Mouse (Mus musculus): ENCODE measurements around the gene Ralgapa2.

The Ralgapa2 gene

DNA sequence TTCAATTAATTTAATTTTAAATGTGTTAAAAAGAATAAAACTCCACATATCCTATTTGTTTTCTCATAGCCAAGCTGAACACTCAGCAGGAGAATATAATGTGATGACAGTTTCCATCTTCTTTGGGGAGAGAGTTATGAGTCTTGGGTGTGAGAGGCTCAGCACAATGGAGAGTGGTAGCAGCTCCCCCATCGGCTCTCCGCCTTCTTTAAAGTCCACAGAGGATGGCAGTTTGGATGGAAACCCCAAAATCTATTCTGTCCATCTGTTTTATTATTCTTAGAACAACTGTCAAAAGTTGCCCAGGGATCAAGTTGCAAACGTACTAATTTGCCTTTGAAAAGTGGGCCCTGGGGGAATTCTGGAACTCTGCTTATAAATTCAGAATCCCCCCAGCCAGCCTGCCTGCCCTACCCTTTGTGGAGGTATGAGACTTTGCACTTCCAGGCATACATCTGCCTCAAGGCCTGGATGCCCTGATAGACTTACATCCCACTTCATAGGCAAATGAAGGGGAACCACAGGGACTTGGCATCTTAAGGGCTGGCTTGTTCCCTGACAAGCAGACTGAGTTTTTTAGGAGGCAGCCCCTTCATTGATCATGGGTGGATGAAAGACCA is 212.2 kb downstream of the Ralgapa2 start:
- no peak for DNase-seq

GRCm38 (mm10) chr2:146293538-146293937 is 218.6 kb downstream of the Ralgapa2 start:
- no peak for DNase-seq

GRCm38 (mm10) chr2:146290871-146291637 is 221.1 kb downstream of the Ralgapa2 start:
- DNase-seq = peak; percentile 84

GRCm38 (mm10) chr2:146290366-146290765 is 221.8 kb downstream of the Ralgapa2 start:
- DNase-seq = no peak

DNA sequence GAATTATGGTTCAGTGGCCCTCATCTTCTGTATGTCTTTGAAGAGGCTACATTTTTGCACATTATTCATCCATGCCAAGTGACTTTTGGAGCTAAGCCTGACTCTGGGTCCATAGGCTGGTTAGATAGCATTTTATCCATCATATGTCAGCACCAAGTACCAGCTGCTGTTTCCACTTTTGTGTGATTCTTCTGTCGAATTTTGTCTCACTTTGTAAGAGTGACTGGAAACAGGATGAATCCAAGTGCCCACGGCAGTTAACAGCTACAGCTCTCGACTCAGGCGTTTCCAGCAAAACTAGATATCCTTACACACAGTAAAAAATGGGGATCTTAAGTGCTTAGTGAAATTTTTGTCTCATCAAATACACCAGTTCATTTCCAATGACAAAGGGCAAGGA is 222.8 kb downstream of the Ralgapa2 start:
- no peak for DNase-seq

- DNase-seq = no peak
These were observed 223.8 kb downstream of the Ralgapa2 start for GRCm38 (mm10) chr2:146288326-146288725.

DNA sequence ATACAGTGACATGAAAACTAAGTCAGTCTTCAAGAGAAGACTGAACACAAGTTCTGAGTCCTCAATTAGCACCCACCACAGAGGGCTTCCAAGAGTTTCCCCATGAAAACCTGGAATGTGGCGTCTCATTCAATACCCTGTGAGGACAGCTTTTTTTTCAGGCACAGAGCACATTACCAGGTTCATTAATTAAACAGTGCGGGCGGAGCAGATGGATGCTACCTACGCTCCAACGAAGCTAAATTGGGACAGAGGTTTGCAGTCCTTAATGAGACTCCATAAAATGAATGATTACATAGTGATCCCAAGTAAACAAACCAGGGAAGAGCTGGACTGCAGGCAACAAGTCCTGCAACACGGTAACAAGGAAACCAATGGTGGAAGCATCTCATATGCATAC is 224.6 kb downstream of the Ralgapa2 start:
- DNase-seq = no peak

DNA sequence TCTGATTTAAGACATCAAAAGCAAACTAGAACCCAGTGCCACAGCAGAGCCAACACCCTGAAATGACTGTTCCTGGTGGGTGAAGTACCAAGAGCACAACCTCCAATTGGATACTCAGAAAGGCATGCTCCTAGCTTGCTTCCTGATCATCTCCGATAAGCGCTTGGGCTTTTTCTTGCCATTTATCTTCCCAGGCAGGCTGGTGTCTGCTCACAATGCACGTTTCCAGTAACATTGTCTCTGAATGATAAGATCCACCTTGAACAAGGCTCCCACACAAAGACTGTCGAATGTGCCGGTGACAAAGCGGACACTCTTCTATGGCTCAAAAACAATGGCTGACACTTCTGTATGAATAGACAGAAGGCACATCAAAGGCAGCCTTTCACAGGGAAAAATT is 230.8 kb downstream of the Ralgapa2 start:
- no peak for DNase-seq

- DNase-seq = no peak
These were observed 231.2 kb downstream of the Ralgapa2 start for GRCm38 (mm10) chr2:146280921-146281274.

GRCm38 (mm10) chr2:146280221-146280920 is 231.8 kb downstream of the Ralgapa2 start:
- no peak for DNase-seq

DNA sequence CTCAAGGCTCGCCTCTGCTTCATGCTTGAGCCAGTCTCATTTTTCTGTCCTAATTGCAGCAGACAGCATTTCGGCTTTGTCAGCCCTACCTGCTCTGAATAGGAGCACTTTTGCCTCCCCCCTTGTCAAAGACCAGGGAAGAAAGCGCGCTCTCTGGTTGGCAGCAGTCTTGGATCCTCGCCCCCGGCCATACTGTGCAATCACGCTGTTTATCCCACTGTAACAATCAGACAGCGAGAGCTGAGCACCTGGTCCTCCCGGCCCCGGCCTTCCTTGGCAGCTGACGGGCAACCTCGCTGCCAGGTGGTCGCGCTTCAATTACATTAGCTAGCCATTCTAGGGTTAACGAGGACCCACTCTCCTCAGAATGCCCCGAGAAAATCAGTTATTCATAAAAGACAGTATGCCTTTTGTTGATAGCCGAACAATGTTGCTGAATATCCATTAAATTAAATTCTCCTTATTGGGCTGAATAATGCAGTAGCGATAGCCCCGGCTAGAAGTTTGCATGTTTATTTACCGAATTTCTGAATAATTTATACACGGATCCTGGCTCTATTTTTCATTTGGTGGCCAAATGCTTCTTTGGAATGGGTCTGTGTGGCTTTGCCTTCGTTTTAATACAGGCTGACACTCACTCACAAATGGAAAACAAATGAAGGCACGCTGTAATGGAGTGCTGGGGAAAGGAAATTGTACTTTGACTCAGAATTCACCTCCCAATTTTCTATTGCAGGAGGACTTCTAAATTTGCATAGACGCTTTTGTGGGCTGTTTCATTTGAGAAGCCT is 232.5 kb downstream of the Ralgapa2 start:
- no peak for DNase-seq

DNA sequence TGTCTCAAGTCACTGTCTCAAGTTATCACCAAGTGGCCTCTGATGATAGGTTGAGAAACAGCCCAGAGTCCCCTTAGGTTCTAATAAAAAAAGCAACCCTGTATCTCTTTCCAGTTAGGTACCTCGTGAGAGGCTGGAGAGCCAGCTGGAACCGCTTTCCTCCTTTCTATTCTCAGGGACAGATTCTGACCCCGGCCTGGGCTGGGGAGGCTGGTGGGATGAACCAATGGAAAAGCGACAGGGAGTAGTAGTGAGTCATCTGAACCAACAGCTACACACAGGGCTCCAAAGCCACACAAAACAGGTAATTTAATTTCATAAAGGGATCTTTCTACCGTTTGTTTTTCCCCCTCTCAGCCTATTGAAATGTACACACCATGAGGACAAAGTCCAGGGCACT is 233.8 kb downstream of the Ralgapa2 start:
- no peak for DNase-seq

- no peak for DNase-seq
These were observed 245.6 kb downstream of the Ralgapa2 start for GRCm38 (mm10) chr2:146266539-146266938.

DNA sequence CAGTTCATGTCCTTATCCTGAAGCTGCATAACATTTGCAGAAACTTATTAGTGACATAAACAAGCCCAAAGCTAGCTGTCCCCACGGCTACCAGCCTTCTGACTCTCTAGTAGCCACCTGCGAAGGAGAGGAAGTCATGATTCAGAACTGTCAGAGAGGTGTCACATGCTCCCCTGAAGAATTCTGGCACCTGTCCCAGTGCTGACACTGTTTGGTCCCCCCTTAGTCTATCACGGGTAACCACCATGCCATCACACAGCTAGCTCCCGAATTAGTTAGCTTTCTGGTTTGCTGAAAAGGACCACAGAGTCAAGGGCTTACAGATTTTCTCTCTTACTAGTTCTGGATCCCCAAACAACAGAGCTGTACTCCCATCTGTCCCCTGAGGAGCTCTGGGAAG is 247.1 kb downstream of the Ralgapa2 start:
- no peak for DNase-seq

DNA sequence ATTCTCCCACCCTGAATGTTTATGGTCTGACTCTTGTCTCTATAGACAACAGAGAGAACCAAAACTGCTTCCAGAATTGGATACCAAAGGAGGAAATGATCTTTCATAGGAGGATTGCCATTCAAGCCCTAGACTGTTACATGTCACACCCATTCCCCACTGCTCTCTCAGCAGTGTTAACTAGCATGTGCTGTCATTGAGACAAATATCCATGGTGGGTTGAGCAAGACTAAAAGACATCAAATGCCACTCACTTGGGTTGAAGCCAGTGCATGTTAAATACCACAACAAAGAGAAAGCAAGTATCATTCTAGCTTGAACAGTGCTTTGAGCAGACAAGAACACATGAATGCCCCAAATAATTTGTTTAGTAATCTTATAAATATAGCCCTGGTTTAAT is 249.2 kb downstream of the Ralgapa2 start:
- no peak for DNase-seq

- DNase-seq = no peak
These were observed 249.9 kb downstream of the Ralgapa2 start for GRCm38 (mm10) chr2:146262215-146262614.

- no peak for DNase-seq
These were observed 251.0 kb downstream of the Ralgapa2 start for GRCm38 (mm10) chr2:146261146-146261545.

DNA sequence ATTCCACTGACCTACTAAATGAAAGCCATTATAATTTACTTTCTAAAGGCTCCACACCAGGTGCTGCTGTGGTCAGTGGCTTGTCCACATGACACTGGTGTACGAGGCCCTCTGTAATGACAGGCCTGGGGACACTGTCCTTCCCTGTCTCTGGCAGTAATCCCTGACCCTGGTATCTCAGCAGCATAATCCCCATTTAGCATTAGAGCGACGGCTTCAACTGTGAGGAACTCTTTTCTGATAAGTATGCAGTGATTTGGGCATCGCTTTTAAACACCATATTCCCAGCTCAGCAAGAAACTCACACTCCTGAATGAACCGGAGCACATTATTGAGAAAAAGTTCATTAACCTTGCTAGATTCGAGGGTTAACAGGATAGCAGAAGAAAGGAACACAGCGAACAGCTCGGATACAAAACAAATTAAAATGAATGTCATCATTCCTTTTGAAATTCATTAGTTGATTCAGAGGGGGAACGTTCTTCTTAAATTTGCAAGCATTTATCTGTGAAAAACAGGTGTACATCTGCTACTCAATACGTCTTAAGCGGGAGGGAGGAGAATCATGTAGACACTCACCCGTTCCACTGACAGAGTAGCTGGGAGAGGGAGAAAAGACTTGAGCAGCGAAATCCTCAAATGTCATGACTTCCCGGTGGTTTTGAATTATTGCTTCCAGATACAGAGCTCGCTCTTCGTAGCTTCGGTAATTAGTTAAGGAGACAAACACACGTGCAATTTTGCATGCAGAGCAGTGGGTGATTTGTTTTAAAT is 252.2 kb downstream of the Ralgapa2 start:
- DNase-seq = no peak

DNA sequence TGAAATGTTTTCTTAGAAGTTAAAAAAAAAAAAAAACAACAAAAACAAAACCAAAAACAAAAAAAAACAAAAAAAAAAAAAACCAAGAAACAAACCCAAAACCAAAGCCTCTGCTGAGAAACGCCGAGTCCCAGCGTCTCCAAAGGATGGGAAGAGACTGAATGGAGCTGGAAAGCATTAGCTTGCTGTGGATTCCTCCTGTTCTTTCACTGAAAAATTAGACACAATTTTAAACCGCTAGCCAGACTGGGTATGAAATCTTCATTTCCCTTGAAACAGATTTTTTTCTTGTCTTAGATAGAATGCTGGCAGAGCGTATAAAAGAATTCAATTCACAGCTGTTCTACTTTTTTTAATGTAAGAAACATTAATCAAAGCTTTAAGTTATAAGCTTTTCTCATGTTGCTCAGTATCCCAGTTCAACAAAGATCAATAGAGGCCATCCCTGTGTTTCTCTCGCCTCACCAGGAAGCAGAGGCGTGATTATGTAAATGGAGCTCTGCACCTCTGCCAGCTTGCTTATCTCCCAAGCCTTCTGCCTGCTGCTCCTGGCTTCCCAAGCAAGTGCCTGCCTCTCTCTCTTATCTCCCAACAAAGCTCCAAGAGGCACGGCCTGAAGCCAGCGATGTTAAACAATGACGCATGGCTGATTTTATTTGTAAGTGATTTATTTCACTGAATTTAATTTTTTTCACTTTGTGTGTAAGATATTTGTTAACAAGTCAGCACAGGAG is 253.2 kb downstream of the Ralgapa2 start:
- peak; percentile 74 for DNase-seq

GRCm38 (mm10) chr2:146257609-146258008 is 254.5 kb downstream of the Ralgapa2 start:
- no peak for DNase-seq

GRCm38 (mm10) chr2:146257037-146257436 is 255.1 kb downstream of the Ralgapa2 start:
- no peak for DNase-seq

All from right cerebral cortex, adult 18-20 months (tissue).